Comparison of ENCODE assay signal across 8 mouse cellular contexts in the genomic region with DNA sequence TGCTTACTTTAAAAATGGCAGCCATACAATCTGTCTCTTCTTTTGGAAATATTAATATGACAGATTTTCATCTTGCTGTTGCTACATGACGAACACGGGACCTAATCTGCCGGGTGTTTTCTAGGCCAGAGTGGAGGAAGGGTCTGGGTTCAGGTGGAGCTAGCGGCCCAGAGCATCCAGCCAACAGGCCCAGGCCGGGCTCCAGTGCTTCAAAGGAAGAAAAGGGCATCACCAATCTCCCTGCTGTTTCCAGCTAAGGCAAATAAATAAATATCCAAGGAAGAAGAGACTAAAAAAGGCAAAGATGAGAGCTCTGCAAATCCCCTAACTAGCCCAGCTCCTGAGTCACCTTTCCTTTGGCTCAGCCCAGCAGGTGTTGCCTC. TPM values are rescaled to one million over a fixed set of nuclear protein-coding genes. Genes with fewer than 3 reads are reported as not detected.
DNase-seq lines count a peak whose midpoint lies in the region; ATAC-seq and TF ChIP-seq lines count a peak whose summit lies in the region.

No protein-coding gene starts in this region.

- no peaks in the 10 kb centered on the region for H3K36me3 ChIP-seq in hindbrain, embryonic 14.5 days (replicated peaks; ENCODE audit: control insufficient read depth, insufficient read depth)
- H3K36me3 ChIP-seq in myocyte (ENCODE audit: control insufficient read depth, insufficient read depth): no peaks in the 10 kb centered on the region

- H3K27me3 ChIP-seq in hindbrain, embryonic 14.5 days (ENCODE audit: control insufficient read depth, insufficient read depth, low read length): peaks cover 8% of the 10 kb centered on the region; the same call in 1 of the 2 replicates
- peaks cover 22% of the 10 kb centered on the region for H3K27me3 ChIP-seq in myocyte (ENCODE audit: control insufficient read depth, insufficient read depth, insufficient read length)

- TF ChIP-seq POLR2A in myocyte (IDR thresholded peaks at IDR 0.05; ENCODE audit: insufficient read length, low read depth): no peak

- peak overlapping the region; percentile 76 for H3K4me3 ChIP-seq in hindbrain, embryonic 14.5 days (replicated peaks; ENCODE audit: low read length)
- H3K4me3 ChIP-seq in myocyte: no peak overlapping the region

- 52% methylated on average over 5 of the region's 5 CpGs for WGBS in hindbrain, embryonic 14.5 days

- peak; percentile 34; the same call in 1 of the 2 replicates for ATAC-seq in hindbrain, embryonic 14.5 days (ENCODE audit: low FRiP score)

- no peaks in the 10 kb centered on the region for H3K79me2 ChIP-seq in myocyte (ENCODE audit: control insufficient read depth, insufficient read depth)

- DNase-seq in layer of hippocampus, postnatal 10 days (ENCODE audit: low spot score in 2 of 2): peak; percentile 19 to 36
- no peak for DNase-seq in layer of hippocampus, adult 11-12 months (ENCODE audit: low spot score)
- peak; percentile 48 to 65 for DNase-seq in cerebellum, postnatal 14 days
- DNase-seq in hindbrain, embryonic 14.5 days (ENCODE audit: low spot score): no peak
- DNase-seq in ovary, adult 18-20 months (ENCODE audit: low spot score): no peak
- no peak for DNase-seq in natural killer cell, adult 2 months (ENCODE audit: low spot score in 2 of 2)
- no peak for DNase-seq in adrenal gland, postnatal 10 days

- peak overlapping the region; percentile 81 for H3K4me2 ChIP-seq in hindbrain, embryonic 14.5 days (replicated peaks)
- H3K4me2 ChIP-seq in myocyte (ENCODE audit: low read depth): peak overlapping the region; percentile 60

- H3K4me1 ChIP-seq in hindbrain, embryonic 14.5 days (replicated peaks; ENCODE audit: control insufficient read depth, insufficient read depth, low read length): no peaks in the 10 kb centered on the region

- peak overlapping the region; percentile 93 for H3K27ac ChIP-seq in hindbrain, embryonic 14.5 days

- H3K9ac ChIP-seq in hindbrain, embryonic 14.5 days: peak overlapping the region; percentile 93

- H3ac ChIP-seq in myocyte (ENCODE audit: control insufficient read depth, insufficient read length): no peak overlapping the region

- H3K9me3 ChIP-seq in hindbrain, embryonic 14.5 days (ENCODE audit: control insufficient read depth, low read length): no peaks in the 10 kb centered on the region

TF ChIP-seq in myocyte, 11 proteins besides CTCF, POLR2A, EP300 and RAD21:
- no peak for TF ChIP-seq POLR2AphosphoS2 (IDR thresholded peaks at IDR 0.05; ENCODE audit: insufficient read length, low read depth)
- TF ChIP-seq TCF3 (IDR thresholded peaks at IDR 0.05; ENCODE audit: insufficient read length, low read depth): no peak
- TF ChIP-seq E2F4 (IDR thresholded peaks at IDR 0.05; ENCODE audit: insufficient read depth): no peak
- no peak for TF ChIP-seq MYOD1 (IDR thresholded peaks at IDR 0.05; ENCODE audit: control insufficient read depth in 1 of 3, insufficient read length in 2 of 3, low read depth in 2 of 3)
- no peak for TF ChIP-seq TCF12 (IDR thresholded peaks at IDR 0.05; ENCODE audit: insufficient read depth, poor library complexity, severe bottlenecking)
- no peak for TF ChIP-seq USF1 (IDR thresholded peaks at IDR 0.05; ENCODE audit: low read depth)
- TF ChIP-seq MYOG (IDR thresholded peaks at IDR 0.05; ENCODE audit: control insufficient read depth in 1 of 3, insufficient read depth in 1 of 3, insufficient read length in 2 of 3, low read depth in 2 of 3): no peak
- no peak for TF ChIP-seq SRF (IDR thresholded peaks at IDR 0.05; ENCODE audit: control insufficient read depth, insufficient read length, low read depth)
- TF ChIP-seq CEBPB (IDR thresholded peaks at IDR 0.05; ENCODE audit: insufficient read depth, poor library complexity, severe bottlenecking): no peak
- TF ChIP-seq REST (IDR thresholded peaks at IDR 0.05; ENCODE audit: insufficient read depth, insufficient read length): no peak
- no peak for TF ChIP-seq MAX (IDR thresholded peaks at IDR 0.05; ENCODE audit: low read depth)

RNA-seq across cellular contexts. Expression of gene Pde4dip, which starts 0.7 kb away (rescaled TPM):
- 100 to 1,000 TPM; 221 to 232 TPM for total RNA-seq in layer of hippocampus, postnatal 10 days (2021)
- 76.6 and 84.5 TPM in 2 replicates for polyA plus RNA-seq in hindbrain, embryonic 14.5 days (2014; fragmentation: Nextera tagmentation; extraction: Ambion mirVana)
- polyA plus RNA-seq in myocyte (2012; fragmentation: generic; extraction: Trizol): 134 TPM
- total RNA-seq in adrenal gland, postnatal 10 days (2021): 100 to 1,000 TPM in 1 of 2 experiments, 10 to 100 TPM in 1; 79.3 to 173 TPM

RNA-seq across cellular contexts. Expression of gene Sec22b, which starts 13.2 kb away (rescaled TPM):
- 10 to 100 TPM; 60.9 to 66.3 TPM for total RNA-seq in layer of hippocampus, postnatal 10 days (2021)
- 110 and 111 TPM in 2 replicates for polyA plus RNA-seq in hindbrain, embryonic 14.5 days (2014; fragmentation: Nextera tagmentation; extraction: Ambion mirVana)
- 55.6 TPM for polyA plus RNA-seq in myocyte (2012; fragmentation: generic; extraction: Trizol)
- total RNA-seq in adrenal gland, postnatal 10 days (2021): 10 to 100 TPM; 78.5 to 85.2 TPM

Comparison
In these comparisons a context has a peak if more than half of its experiments do, and no peak if none do; other contexts are left out.
1. DNase-seq: peak in layer of hippocampus, postnatal 10 days (2 of 2) and cerebellum, postnatal 14 days (2 of 2); none in layer of hippocampus, adult 11-12 months (single experiment), hindbrain, embryonic 14.5 days (single experiment), ovary, adult 18-20 months (single experiment), natural killer cell, adult 2 months (0 of 2) and adrenal gland, postnatal 10 days (single experiment).